Mouse (Mus musculus) bone marrow macrophage, adult 2 months (primary cell): ENCODE data around the gene Arhgef40.

Experiments used
- CTCF ChIP-seq: IDR thresholded peaks from 2 replicates; pipeline ENCODE4 v1.5.1; 2012; ENCODE audit warnings: low read depth, mild to moderate bottlenecking, low read length, moderate library complexity
- POLR2A ChIP-seq: IDR thresholded peaks from 2 replicates; pipeline ENCODE4 v1.6.1; 2012; ENCODE audit warnings: mild to moderate bottlenecking, low read depth, low read length, borderline replicate concordance

- TF ChIP-seq POLR2A (no peak), CTCF (no peak)
These were observed 45.5 kb upstream of the Arhgef40 start for GRCm38 (mm10) chr14:51939005-51939404.
